Mouse (Mus musculus): ENCODE results near the gene Ace. TPM values are rescaled to one million over a fixed set of nuclear protein-coding genes. Genes with fewer than 3 reads are reported as not detected.
A peak's percentile ranks its signal among the peaks of the same experiment; 100 is the strongest.

Gene Ace
- total and polyA plus RNA-seq, 2 experiments from 2014 or later: 11.1 to 35.9 TPM

GRCm38 (mm10) chr11:105944770-105945672 lies 22.7 kb upstream of the Ace start:
- ATAC-seq (no peak), DNase-seq (ENCODE audit: low spot score) (no peak)
- Histone ChIP-seq H3K9me3 (ENCODE audit: low read length) (no peaks in the 10 kb centered on the region), H3K27ac (peak overlapping the region; percentile 77; the same call in 1 of the 2 replicates), H3K36me3 (ENCODE audit: insufficient read depth, low read length) (no peaks in the 10 kb centered on the region), H3K4me1 (ENCODE audit: insufficient read depth, low read length) (0 out of 2 replicates have a peak, but pooled peaks cover 3% of the 10 kb centered on the region), H3K4me3 (ENCODE audit: low read length) (peak overlapping the region; percentile 62), H3K4me2 (ENCODE audit: low read depth, low read length) (peak overlapping the region; percentile 90), H3K27me3 (ENCODE audit: insufficient read depth, low read length) (no peaks in the 10 kb centered on the region), H3K9ac (replicated peaks; ENCODE audit: low read length) (peak overlapping the region; percentile 65; the same call in 1 of the 2 replicates)
- WGBS: 66% methylated on average over 16 of the region's 16 CpGs
- TF ChIP-seq CTCF (IDR thresholded peaks at IDR 0.05; ENCODE audit: low read depth): no peak

- Histone ChIP-seq H3K4me3 (ENCODE audit: low read length) (no peak overlapping the region), H3K27ac (no peak overlapping the region), H3K9ac (replicated peaks; ENCODE audit: low read length) (no peak overlapping the region), H3K9me3 (ENCODE audit: low read length) (no peaks in the 10 kb centered on the region), H3K27me3 (ENCODE audit: insufficient read depth, low read length) (no peaks in the 10 kb centered on the region), H3K4me2 (ENCODE audit: low read depth, low read length) (no peak overlapping the region), H3K4me1 (ENCODE audit: insufficient read depth, low read length) (0 out of 2 replicates have a peak, but pooled peaks cover 3% of the 10 kb centered on the region), H3K36me3 (ENCODE audit: insufficient read depth, low read length) (no peaks in the 10 kb centered on the region)
- DNase-seq (ENCODE audit: low spot score): no peak
- ATAC-seq: no peak
- WGBS: 52% methylated on average over 11 of the region's 11 CpGs
- TF ChIP-seq CTCF (IDR thresholded peaks at IDR 0.05; ENCODE audit: low read depth): no peak
Observed at GRCm38 (mm10) chr11:105946694-105947154, 21.0 kb upstream of the Ace start.

GRCm38 (mm10) chr11:105948255-105948654 lies 19.5 kb upstream of the Ace start:
- Histone ChIP-seq H3K4me1 (ENCODE audit: insufficient read depth, low read length) (0 out of 2 replicates have a peak, but pooled peaks cover 3% of the 10 kb centered on the region), H3K4me2 (ENCODE audit: low read depth, low read length) (no peak overlapping the region), H3K36me3 (ENCODE audit: insufficient read depth, low read length) (no peaks in the 10 kb centered on the region), H3K9me3 (ENCODE audit: low read length) (no peaks in the 10 kb centered on the region), H3K9ac (replicated peaks; ENCODE audit: low read length) (no peak overlapping the region), H3K4me3 (ENCODE audit: low read length) (no peak overlapping the region), H3K27me3 (ENCODE audit: insufficient read depth, low read length) (no peaks in the 10 kb centered on the region), H3K27ac (no peak overlapping the region)
- ATAC-seq (no peak), DNase-seq (ENCODE audit: low spot score) (no peak)
- no peak for TF ChIP-seq CTCF (IDR thresholded peaks at IDR 0.05; ENCODE audit: low read depth)
- 76% methylated on average over 2 of the region's 2 CpGs for WGBS

GRCm38 (mm10) chr11:105950519-105950918 lies 17.2 kb upstream of the Ace start:
- Histone ChIP-seq H3K27ac (no peak overlapping the region), H3K9ac (replicated peaks; ENCODE audit: low read length) (no peak overlapping the region), H3K4me3 (ENCODE audit: low read length) (no peak overlapping the region), H3K9me3 (ENCODE audit: low read length) (no peaks in the 10 kb centered on the region), H3K4me1 (ENCODE audit: insufficient read depth, low read length) (no peaks in the 10 kb centered on the region), H3K27me3 (ENCODE audit: insufficient read depth, low read length) (no peaks in the 10 kb centered on the region), H3K4me2 (ENCODE audit: low read depth, low read length) (no peak overlapping the region), H3K36me3 (ENCODE audit: insufficient read depth, low read length) (no peaks in the 10 kb centered on the region)
- no peak for TF ChIP-seq CTCF (IDR thresholded peaks at IDR 0.05; ENCODE audit: low read depth)
- 71% methylated on average over 4 of the region's 4 CpGs for WGBS
- DNase-seq (ENCODE audit: low spot score) (no peak), ATAC-seq (no peak)

GRCm38 (mm10) chr11:105951601-105952044 lies 16.1 kb upstream of the Ace start:
- Histone ChIP-seq H3K4me2 (ENCODE audit: low read depth, low read length) (no peak overlapping the region), H3K27ac (no peak overlapping the region), H3K27me3 (ENCODE audit: insufficient read depth, low read length) (no peaks in the 10 kb centered on the region), H3K9ac (replicated peaks; ENCODE audit: low read length) (no peak overlapping the region), H3K9me3 (ENCODE audit: low read length) (no peaks in the 10 kb centered on the region), H3K4me3 (ENCODE audit: low read length) (no peak overlapping the region), H3K36me3 (ENCODE audit: insufficient read depth, low read length) (no peaks in the 10 kb centered on the region), H3K4me1 (ENCODE audit: insufficient read depth, low read length) (no peaks in the 10 kb centered on the region)
- DNase-seq (ENCODE audit: low spot score): no peak
- no peak for TF ChIP-seq CTCF (IDR thresholded peaks at IDR 0.05; ENCODE audit: low read depth)
- no peak for ATAC-seq
- 43% methylated on average over 3 of the region's 3 CpGs for WGBS

- DNase-seq (ENCODE audit: low spot score) (no peak), ATAC-seq (no peak)
- H3K9me3 ChIP-seq (ENCODE audit: low read length): no peaks in the 10 kb centered on the region
- TF ChIP-seq CTCF (IDR thresholded peaks at IDR 0.05; ENCODE audit: low read depth): no peak
- no peak overlapping the region for H3K27ac ChIP-seq
- H3K4me1 ChIP-seq (ENCODE audit: insufficient read depth, low read length): no peaks in the 10 kb centered on the region
- no peaks in the 10 kb centered on the region for H3K36me3 ChIP-seq (ENCODE audit: insufficient read depth, low read length)
- H3K4me3 ChIP-seq (ENCODE audit: low read length): no peak overlapping the region
- no peaks in the 10 kb centered on the region for H3K27me3 ChIP-seq (ENCODE audit: insufficient read depth, low read length)
- no peak overlapping the region for H3K4me2 ChIP-seq (ENCODE audit: low read depth, low read length)
- H3K9ac ChIP-seq (replicated peaks; ENCODE audit: low read length): no peak overlapping the region
- WGBS: 88% methylated on average over 9 of the region's 9 CpGs
Observed at GRCm38 (mm10) chr11:105952111-105952510, 15.6 kb upstream of the Ace start.

Data from hindbrain, postnatal 0 days (tissue).